Mouse (Mus musculus) G1E (cell line): ENCODE measurements at regions not wholly inside any gene's neighbourhood (a gene's known extent, or its start where the extent isn't known, plus 50 kb on each side); places are given as distances from the start of the nearest gene placed in this dataset.
A peak's percentile ranks its signal among the peaks of the same experiment; 100 is the strongest.

Experiments
- ATAC-seq: 2 replicates; pipeline ENCODE4 v1.8.0; 2016; ENCODE audit warnings: mild to moderate bottlenecking; ENCODE audit not compliant: insufficient number of reproducible peaks, poor library complexity, low FRiP score, severe bottlenecking; ENCODE audit errors: extremely low read depth
- DNase-seq: peaks from one replicate; pipeline ENCODE4 v3.0.0; 2012; ENCODE audit warnings: low spot score
- H3K27me3 ChIP-seq: 2 replicates; pipeline ENCODE4 v1.6.1; 2012; ENCODE audit warnings: mild to moderate bottlenecking, low read length, inconsistent platforms; ENCODE audit not compliant: insufficient read depth
- H3K36me3 ChIP-seq: replicated peaks from 2 replicates; pipeline ENCODE3; 2012; ENCODE audit warnings: mild to moderate bottlenecking, inconsistent platforms
- H3K4me1 ChIP-seq: 2 replicates; pipeline ENCODE4 v1.6.1; 2012; ENCODE audit warnings: low read depth, low read length, inconsistent platforms, mixed read lengths; ENCODE audit not compliant: insufficient read depth
- H3K4me3 ChIP-seq: 2 replicates; pipeline ENCODE4 v1.5.1; 2012; ENCODE audit warnings: low read depth, mild to moderate bottlenecking, inconsistent platforms, low read length, moderate library complexity, mixed read lengths
- H3K9me3 ChIP-seq: replicated peaks from 2 replicates; pipeline ENCODE4 v1.6.1; 2012; ENCODE audit warnings: inconsistent platforms
- CTCF ChIP-seq: IDR thresholded peaks from 2 replicates; pipeline ENCODE4 v1.5.1; 2012; ENCODE audit warnings: low read depth, low read length, inconsistent platforms, mixed read lengths
- GATA1 ChIP-seq: IDR thresholded peaks from 2 replicates; pipeline ENCODE4 v1.6.1; 2012; ENCODE audit warnings: borderline replicate concordance, low read length, inconsistent platforms, mixed read lengths
- GATA2 ChIP-seq: IDR thresholded peaks from 2 replicates; pipeline ENCODE4 v1.6.1; 2012; ENCODE audit warnings: low read depth, low read length, inconsistent platforms, borderline replicate concordance
- POLR2AphosphoS5 ChIP-seq: IDR thresholded peaks from 2 replicates; pipeline ENCODE4 v1.6.1; 2012; ENCODE audit warnings: low read depth, low read length, inconsistent platforms; ENCODE audit not compliant: insufficient replicate concordance
- TAL1 ChIP-seq: conservative IDR thresholded peaks from 2 replicates; pipeline ENCODE4 v1.6.1; 2012; ENCODE audit warnings: low read depth, low read length, inconsistent platforms, mixed read lengths

DNA sequence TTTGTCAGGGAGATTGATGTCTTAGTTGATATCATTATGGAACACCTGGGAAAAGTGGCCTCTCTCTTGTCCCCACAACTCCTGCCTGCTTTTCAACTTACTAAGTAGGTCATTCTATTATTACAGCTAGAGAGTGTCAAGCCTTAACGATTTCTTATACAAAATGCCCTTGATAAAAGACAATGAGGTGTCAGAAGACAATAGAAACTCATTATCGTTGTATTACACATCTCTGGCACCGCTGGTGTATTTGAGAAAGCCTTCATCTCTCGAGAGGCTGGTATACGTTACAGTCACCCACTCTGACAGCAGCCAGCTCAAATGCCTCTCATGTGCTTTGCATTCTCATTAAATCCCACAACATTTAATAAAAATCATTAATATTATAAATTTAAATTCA is 78.8 kb downstream of the Aldh8a1 start:
- TF ChIP-seq GATA2 (no peak), POLR2AphosphoS5 (no peak), CTCF (no peak), TAL1 (no peak), GATA1 (no peak)
- peaks cover 23% of the 10 kb centered on the region for H3K4me1 ChIP-seq
- ATAC-seq (no peak), DNase-seq (no peak)
- H3K27me3 ChIP-seq: peaks cover 18% of the 10 kb centered on the region
- H3K9me3 ChIP-seq: peaks cover 4% of the 10 kb centered on the region
- H3K36me3 ChIP-seq: no peaks in the 10 kb centered on the region
- no peak overlapping the region for H3K4me3 ChIP-seq

DNA sequence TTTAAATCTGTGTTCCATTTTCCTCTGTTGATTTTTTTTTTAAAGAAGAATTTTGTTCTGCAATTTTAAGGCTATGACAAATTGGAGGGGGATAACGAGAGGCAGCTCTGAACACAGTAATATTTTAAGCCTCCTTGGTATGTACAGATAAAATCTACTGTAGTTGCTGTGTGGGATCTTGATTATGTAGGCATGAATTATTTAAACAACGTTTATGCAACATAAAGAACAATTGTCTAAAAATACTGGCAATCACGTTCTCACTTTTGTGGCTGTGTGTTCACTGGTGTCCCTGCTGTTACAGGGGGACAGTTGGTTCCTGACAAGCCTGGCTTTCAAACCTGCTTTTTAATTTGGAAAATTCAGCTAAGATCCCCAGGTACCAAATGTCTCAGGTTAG is 79.3 kb downstream of the Aldh8a1 start:
- TF ChIP-seq GATA2: no peak
- no peak for TF ChIP-seq POLR2AphosphoS5
- TF ChIP-seq GATA1: no peak
- TF ChIP-seq TAL1: no peak
- no peak for TF ChIP-seq CTCF
- ATAC-seq (no peak), DNase-seq (no peak)
- Histone ChIP-seq H3K4me1 (peaks cover 26% of the 10 kb centered on the region), H3K27me3 (peaks cover 16% of the 10 kb centered on the region), H3K9me3 (peaks cover 3% of the 10 kb centered on the region), H3K36me3 (no peaks in the 10 kb centered on the region), H3K4me3 (no peak overlapping the region)

DNA sequence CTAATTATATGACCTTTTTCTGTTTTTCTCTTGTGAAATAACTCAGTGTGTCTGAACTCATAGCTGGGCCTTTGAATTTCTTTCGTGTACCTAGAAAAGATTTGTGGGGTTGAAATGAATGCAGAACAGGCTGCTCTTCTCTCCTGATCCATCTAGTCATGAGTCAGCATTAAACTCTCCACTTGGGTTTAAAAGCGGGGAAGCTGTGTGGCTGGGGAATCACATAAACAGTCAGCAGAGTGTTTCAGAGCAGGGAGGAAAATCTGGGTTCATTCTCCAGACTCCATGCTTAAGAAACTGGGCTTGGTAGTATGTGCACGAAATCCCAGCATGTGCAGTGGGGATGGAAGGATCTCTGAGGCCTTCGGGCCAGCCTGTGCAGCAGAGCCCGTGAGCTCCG is 79.9 kb downstream of the Aldh8a1 start:
- no peaks in the 10 kb centered on the region for H3K9me3 ChIP-seq
- no peak overlapping the region for H3K4me3 ChIP-seq
- no peak for DNase-seq
- no peaks in the 10 kb centered on the region for H3K36me3 ChIP-seq
- no peak for ATAC-seq
- peaks cover 11% of the 10 kb centered on the region for H3K27me3 ChIP-seq
- peaks cover 27% of the 10 kb centered on the region for H3K4me1 ChIP-seq
- TF ChIP-seq TAL1 (no peak), GATA1 (no peak), GATA2 (no peak), POLR2AphosphoS5 (no peak), CTCF (no peak)

DNA sequence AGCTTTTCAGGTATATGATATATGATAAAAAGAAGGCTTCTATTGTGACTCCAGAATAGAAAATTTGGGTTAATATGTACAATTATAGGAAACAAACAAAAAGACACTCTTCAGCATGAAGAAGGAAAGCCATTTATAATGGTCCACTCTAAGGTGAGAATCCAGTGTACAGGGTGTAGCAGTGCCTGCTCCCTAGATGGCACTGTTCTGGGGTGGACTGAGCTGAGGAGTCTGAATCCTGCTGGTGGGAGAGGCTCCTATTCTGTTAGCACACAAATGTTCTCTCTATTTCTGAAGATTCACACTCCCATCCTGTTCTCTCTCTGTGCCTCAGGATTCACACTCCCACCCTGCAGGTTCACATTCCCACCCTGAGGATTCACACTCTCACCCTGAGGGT is 81.5 kb downstream of the Aldh8a1 start:
- Histone ChIP-seq H3K27me3 (peaks cover 8% of the 10 kb centered on the region), H3K36me3 (no peaks in the 10 kb centered on the region), H3K9me3 (no peaks in the 10 kb centered on the region), H3K4me3 (no peak overlapping the region), H3K4me1 (peaks cover 39% of the 10 kb centered on the region)
- no peak for ATAC-seq
- TF ChIP-seq CTCF (no peak), GATA2 (no peak), GATA1 (no peak), POLR2AphosphoS5 (no peak), TAL1 (no peak)
- DNase-seq: no peak

DNA sequence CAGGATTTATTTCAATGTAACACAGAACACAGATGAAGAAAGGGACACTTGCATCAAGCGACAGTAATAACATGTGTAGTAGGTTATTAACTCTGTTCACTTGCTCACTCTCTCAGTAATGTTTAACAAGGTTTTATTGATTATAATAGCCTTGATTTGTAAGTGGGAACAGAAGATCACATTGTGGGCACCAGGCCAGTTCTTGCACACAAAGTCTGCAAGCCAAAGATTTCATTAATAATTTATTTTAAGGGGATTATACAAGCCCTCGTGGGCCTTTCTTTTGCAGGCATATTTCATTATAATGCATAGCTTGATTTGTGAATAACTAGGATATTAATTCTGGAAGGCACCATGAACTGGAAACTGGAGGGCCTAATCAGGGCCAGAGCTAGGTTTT is 83.0 kb downstream of the Aldh8a1 start:
- H3K4me3 ChIP-seq: no peak overlapping the region
- ATAC-seq: no peak
- DNase-seq: no peak
- no peaks in the 10 kb centered on the region for H3K9me3 ChIP-seq
- peaks cover 5% of the 10 kb centered on the region; the same call in 1 of the 2 replicates for H3K27me3 ChIP-seq
- peaks cover 44% of the 10 kb centered on the region for H3K4me1 ChIP-seq
- no peaks in the 10 kb centered on the region for H3K36me3 ChIP-seq
- no peak for TF ChIP-seq POLR2AphosphoS5
- no peak for TF ChIP-seq GATA1
- no peak for TF ChIP-seq GATA2
- no peak for TF ChIP-seq CTCF
- no peak for TF ChIP-seq TAL1

DNA sequence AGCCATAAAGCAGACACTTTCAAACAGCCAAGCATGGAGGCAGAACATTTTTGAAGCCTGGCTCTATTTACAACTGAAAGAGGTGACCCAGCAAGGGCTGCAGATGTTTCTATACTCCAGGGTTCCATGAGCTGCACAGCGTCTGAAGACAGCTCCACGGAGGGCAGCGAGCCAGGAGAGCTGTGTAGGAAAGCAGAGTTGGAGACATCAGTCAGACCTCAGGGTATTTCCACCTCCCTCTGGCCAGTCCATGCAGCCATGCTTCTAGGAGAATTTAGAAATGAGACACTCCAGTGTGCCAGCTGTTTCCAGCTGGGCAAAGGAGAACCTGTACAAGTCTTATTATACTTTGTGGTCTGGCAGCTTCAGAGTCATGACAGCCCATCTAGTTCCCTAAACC is 85.8 kb downstream of the Aldh8a1 start:
- TF ChIP-seq CTCF (no peak), GATA1 (no peak), POLR2AphosphoS5 (no peak), GATA2 (no peak), TAL1 (no peak)
- ATAC-seq (no peak), DNase-seq (no peak)
- Histone ChIP-seq H3K36me3 (no peaks in the 10 kb centered on the region), H3K4me1 (peaks cover 44% of the 10 kb centered on the region), H3K9me3 (no peaks in the 10 kb centered on the region), H3K4me3 (no peak overlapping the region), H3K27me3 (peaks cover 5% of the 10 kb centered on the region; the same call in 1 of the 2 replicates)

DNA sequence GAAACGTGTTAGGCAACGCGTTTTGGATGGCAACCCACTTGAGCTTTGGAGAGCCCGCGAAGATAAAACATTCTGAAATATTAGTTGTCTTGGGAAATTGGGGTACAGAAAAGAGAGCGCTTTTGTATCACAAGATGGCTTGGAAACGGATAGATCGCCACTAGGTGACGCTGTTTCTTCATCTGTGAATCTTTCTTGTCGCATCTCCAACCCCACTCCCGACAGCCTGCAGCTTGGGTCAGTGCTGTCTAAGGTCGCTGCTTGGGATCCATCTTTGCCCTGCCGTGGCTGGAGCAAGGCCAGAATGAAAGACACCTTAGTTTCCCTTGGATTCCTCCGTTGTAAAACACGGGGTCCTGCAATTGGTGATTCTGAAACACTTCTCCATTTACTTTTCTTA is 88.3 kb downstream of the Aldh8a1 start:
- TF ChIP-seq CTCF: peak; percentile 85
- TF ChIP-seq POLR2AphosphoS5: no peak
- no peaks in the 10 kb centered on the region for H3K9me3 ChIP-seq
- peaks cover 8% of the 10 kb centered on the region; the same call in 1 of the 2 replicates for H3K27me3 ChIP-seq
- peak; percentile 46 for DNase-seq
- no peak overlapping the region; the same call in 1 of the 2 replicates for H3K4me3 ChIP-seq
- H3K36me3 ChIP-seq: no peaks in the 10 kb centered on the region
- no peak; the same call in 1 of the 2 replicates for ATAC-seq
- H3K4me1 ChIP-seq: peaks cover 63% of the 10 kb centered on the region
